Mouse (Mus musculus): ENCODE measurements at regions not wholly inside any gene's neighbourhood (a gene's known extent, or its start where the extent isn't known, plus 50 kb on each side); places are given as distances from the start of the nearest gene placed in this dataset.
"Not testable (repeated sequence)": the region's sequence is repeated elsewhere in the genome, so short reads cannot be mapped to it uniquely, and the experiment has no call there.

DNA sequence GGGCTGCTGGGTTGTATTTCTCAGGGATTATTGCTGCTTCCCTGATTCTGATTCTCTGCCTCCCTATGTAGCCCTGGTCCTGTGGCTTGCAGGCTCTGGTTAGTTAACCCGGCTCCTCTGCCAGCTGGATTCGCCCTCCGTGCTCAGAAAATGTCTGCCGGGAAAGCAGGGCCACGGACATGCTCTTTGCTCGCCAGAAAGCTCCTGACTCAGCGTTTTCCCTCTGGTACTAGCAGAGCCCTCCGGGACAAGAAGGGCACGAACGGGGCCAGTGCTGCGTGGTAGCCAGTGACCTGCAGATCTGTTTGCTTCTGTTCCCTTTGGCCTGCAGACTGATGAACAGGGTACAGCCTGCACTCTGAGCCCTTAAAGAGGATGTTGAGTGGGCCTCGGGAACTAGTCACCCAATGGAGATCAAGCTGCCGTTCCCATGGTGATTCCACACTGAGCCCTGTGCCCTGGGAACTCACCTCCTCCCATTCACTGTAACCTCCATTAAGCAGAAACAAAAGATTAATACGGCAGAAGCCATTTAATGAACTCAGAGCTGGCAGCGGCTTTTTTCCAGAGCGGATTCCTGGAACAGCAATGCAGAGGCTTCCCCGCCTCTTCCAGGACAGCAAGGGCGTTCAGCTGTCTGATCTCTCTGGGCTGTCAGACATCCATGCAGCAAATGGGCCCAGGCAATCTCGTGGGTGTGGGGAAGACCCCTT lies 159.9 kb upstream of the Myt1l start:
- H3K9me3 ChIP-seq, result no peaks in the 10 kb centered on the region
- peak overlapping the region; percentile 51 for H3K4me2 ChIP-seq
- no peaks in the 10 kb centered on the region for H3K36me3 ChIP-seq
- H3K4me1 ChIP-seq (replicated peaks), result peaks cover 40% of the 10 kb centered on the region
- ATAC-seq (ENCODE audit: low FRiP score), result peak; percentile 89
- H3K27me3 ChIP-seq, result peaks cover 11% of the 10 kb centered on the region
- H3K4me3 ChIP-seq, result peak overlapping the region; percentile 28
- peak overlapping the region; percentile 70 for H3K9ac ChIP-seq
- peak overlapping the region; percentile 96 for H3K27ac ChIP-seq
- 4% methylated on average over 19 of the region's 19 CpGs for WGBS

DNA sequence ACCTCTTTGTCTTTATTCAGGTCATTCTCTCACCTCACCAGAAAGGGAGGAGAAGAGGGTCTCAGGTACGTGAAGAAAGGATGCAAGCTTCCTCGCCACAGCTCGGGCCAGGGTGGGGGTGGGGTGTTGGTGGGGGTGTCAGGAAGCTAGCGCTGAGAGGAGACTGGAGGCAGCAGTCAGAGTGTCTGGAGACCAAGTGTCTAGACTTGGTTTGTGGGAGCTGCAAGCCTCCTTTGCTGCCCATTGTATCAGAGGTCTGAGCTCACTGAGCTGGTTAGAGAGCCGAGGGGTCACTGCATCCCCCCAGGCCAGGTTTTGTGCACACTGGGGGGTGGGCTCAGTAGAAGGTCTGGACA lies 159.4 kb upstream of the Myt1l start:
- ATAC-seq (ENCODE audit: low FRiP score), result peak; percentile 36; the same call in 1 of the 2 replicates

GRCm38 (mm10) chr12:29391756-29392155 lies 136.4 kb upstream of the Myt1l start:
- no peak overlapping the region for H3K4me2 ChIP-seq

More for the DNA sequence above, 159.4 kb upstream of the Myt1l start:
- H3K27ac ChIP-seq, result peak overlapping the region; percentile 96
- H3K9me3 ChIP-seq, result no peaks in the 10 kb centered on the region
- H3K9ac ChIP-seq, result peak overlapping the region; percentile 70
- H3K36me3 ChIP-seq, result no peaks in the 10 kb centered on the region
- peak overlapping the region; percentile 28 for H3K4me3 ChIP-seq
- H3K27me3 ChIP-seq, result peaks cover 11% of the 10 kb centered on the region
- H3K4me1 ChIP-seq (replicated peaks), result peaks cover 40% of the 10 kb centered on the region
- WGBS, result 8% methylated on average over 5 of the region's 5 CpGs
- H3K4me2 ChIP-seq, result peak overlapping the region; percentile 51

GRCm38 (mm10) chr12:29394271-29394670 lies 133.9 kb upstream of the Myt1l start:
- ATAC-seq (ENCODE audit: low FRiP score), result no peak
- Histone ChIP-seq H3K4me3 (no peak overlapping the region), H3K9ac (no peak overlapping the region), H3K27me3 (0 out of 2 replicates have a peak, but pooled peaks cover 3% of the 10 kb centered on the region), H3K27ac (no peak overlapping the region), H3K9me3 (no peaks in the 10 kb centered on the region), H3K36me3 (no peaks in the 10 kb centered on the region), H3K4me2 (no peak overlapping the region), H3K4me1 (replicated peaks) (peaks cover 6% of the 10 kb centered on the region)
- WGBS, result 81% methylated on average over 1 of the region's 1 CpGs

More at GRCm38 (mm10) chr12:29391756-29392155, 136.4 kb upstream of the Myt1l start:
- H3K9ac ChIP-seq, result no peak overlapping the region
- peaks cover 6% of the 10 kb centered on the region for H3K4me1 ChIP-seq (replicated peaks)
- WGBS, result 90% methylated on average over 5 of the region's 5 CpGs
- H3K4me3 ChIP-seq, result no peak overlapping the region
- H3K9me3 ChIP-seq, result no peaks in the 10 kb centered on the region
- H3K36me3 ChIP-seq, result no peaks in the 10 kb centered on the region
- ATAC-seq (ENCODE audit: low FRiP score), result no peak
- no peak overlapping the region for H3K27ac ChIP-seq
- 0 out of 2 replicates have a peak, but pooled peaks cover 3% of the 10 kb centered on the region for H3K27me3 ChIP-seq

DNA sequence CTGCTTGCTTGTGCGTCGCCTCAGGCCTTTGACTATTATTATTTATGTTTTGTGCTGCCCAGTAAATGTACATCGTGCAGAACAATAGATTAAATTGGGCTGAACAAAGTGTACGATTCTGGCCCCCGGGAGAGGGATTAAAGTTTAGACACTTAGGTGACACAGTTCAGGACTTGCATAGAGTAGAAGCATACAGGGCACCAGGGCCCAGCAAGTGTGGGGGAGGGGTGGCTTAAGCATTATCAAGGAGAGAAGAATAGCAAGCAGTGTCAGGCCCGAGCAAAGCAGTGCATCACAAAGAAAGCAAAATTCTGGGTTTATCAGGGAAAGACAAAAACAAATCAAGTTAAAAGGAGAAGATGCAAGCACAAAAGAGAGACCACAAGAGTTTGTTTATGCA lies 133.3 kb upstream of the Myt1l start:
- Histone ChIP-seq H3K4me2 (no peak overlapping the region), H3K27me3 (0 out of 2 replicates have a peak, but pooled peaks cover 3% of the 10 kb centered on the region), H3K27ac (no peak overlapping the region), H3K9me3 (no peaks in the 10 kb centered on the region), H3K9ac (no peak overlapping the region), H3K4me3 (no peak overlapping the region), H3K36me3 (no peaks in the 10 kb centered on the region), H3K4me1 (replicated peaks) (peaks cover 6% of the 10 kb centered on the region)
- ATAC-seq (ENCODE audit: low FRiP score), result no peak
- 22% methylated on average over 6 of the region's 6 CpGs for WGBS

- Histone ChIP-seq H3K4me2 (no peak overlapping the region), H3K4me3 (no peak overlapping the region), H3K27ac (no peak overlapping the region), H3K9me3 (no peaks in the 10 kb centered on the region), H3K27me3 (0 out of 2 replicates have a peak, but pooled peaks cover 3% of the 10 kb centered on the region), H3K36me3 (no peaks in the 10 kb centered on the region), H3K4me1 (replicated peaks) (peaks cover 6% of the 10 kb centered on the region), H3K9ac (no peak overlapping the region)
- WGBS, result 87% methylated on average over 14 of the region's 14 CpGs
- ATAC-seq (ENCODE audit: low FRiP score), result no peak
Observed at GRCm38 (mm10) chr12:29395401-29395982, 132.7 kb upstream of the Myt1l start.

DNA sequence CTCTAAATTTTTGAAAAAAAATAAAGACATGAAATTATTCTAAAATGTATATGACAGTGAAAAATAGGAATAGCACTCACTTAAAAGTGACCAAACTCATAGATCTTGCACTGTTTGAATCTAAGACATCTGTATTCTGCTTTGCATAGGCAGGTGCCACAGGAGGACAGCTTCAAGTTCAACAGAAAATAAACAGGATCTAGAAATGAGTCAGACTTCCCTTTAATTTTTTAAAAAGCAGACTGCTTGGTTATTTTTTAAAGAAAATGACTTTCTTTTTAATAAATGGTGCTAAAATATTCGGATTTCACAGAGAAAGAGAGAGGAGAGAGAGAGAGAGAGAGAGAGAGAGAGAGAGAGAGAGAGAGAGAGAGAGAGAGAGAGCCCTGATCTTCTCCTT lies 123.8 kb upstream of the Myt1l start:
- ATAC-seq (ENCODE audit: low FRiP score), result no peak
- 21% methylated on average over 1 of the region's 1 CpGs for WGBS
- H3K27ac ChIP-seq, result no peak overlapping the region
- H3K4me3 ChIP-seq, result no peak overlapping the region
- H3K9me3 ChIP-seq, result no peaks in the 10 kb centered on the region
- no peak overlapping the region for H3K9ac ChIP-seq
- no peaks in the 10 kb centered on the region for H3K36me3 ChIP-seq
- no peaks in the 10 kb centered on the region for H3K4me1 ChIP-seq (replicated peaks)
- H3K4me2 ChIP-seq, result no peak overlapping the region
- H3K27me3 ChIP-seq, result no peaks in the 10 kb centered on the region

GRCm38 (mm10) chr12:29409336-29410055 lies 118.7 kb upstream of the Myt1l start:
- Histone ChIP-seq H3K4me1 (replicated peaks) (no peaks in the 10 kb centered on the region), H3K27ac (peak overlapping the region; percentile 26; the same call in 1 of the 2 replicates), H3K4me3 (no peak overlapping the region), H3K9ac (no peak overlapping the region), H3K36me3 (no peaks in the 10 kb centered on the region), H3K27me3 (no peaks in the 10 kb centered on the region), H3K4me2 (no peak overlapping the region), H3K9me3 (no peaks in the 10 kb centered on the region)
- WGBS, result 84% methylated on average over 8 of the region's 8 CpGs
- no peak for ATAC-seq (ENCODE audit: low FRiP score)

DNA sequence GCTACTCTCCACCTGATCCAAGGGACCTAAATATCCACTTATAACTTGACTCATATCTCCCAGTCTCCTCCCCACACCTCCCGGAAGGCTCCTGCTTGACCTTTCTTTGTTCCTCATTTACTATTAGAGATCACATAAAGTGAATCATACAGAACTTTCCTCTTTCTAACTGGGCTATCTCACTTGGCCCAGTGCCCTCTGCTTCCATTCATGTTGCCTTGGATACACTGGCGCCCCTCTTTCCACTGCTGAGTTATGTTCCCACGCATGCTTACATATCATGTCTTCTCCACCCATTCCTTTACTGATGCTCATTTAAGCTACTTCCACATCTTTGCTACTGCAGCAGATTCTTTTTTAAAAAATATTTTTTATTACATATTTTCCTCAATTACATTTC lies 94.2 kb upstream of the Myt1l start:
- WGBS, result 81% methylated on average over 3 of the region's 3 CpGs
- no peak overlapping the region for H3K4me2 ChIP-seq
- no peak for ATAC-seq (ENCODE audit: low FRiP score)

DNA sequence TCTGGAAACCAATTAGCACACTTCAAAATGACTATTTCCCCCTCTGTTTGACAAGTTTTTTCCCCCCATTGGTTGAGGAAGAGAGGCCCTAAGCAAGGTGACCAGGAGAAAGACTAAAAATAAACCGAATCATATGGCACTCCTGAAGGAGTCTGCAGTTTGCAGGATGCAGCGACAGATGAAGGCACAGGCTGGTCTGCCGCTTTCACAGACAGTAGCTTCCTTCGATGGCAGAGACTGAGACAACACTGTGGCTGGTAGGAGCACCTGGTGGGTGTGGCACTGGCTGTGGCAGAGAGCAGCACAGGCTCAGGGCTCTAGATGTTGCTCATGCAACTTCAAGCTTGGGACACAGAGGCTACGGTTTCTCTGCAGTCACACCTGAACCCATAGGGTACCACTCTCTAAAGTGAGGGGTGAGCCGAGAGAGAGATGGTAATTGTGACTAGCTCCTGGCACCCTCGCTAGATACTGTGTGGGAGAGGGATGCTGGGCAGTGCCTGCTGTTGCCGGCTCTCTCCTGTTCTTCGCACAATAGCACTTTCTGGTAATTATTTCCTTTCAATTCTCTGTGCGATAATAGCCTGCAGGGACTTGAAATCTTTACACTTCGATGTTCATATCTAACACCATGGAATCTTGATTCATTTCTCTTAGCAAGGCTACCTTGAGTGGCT lies 88.7 kb upstream of the Myt1l start:
- Histone ChIP-seq H3K4me1 (replicated peaks) (0 out of 2 replicates have a peak, but pooled peaks cover 4% of the 10 kb centered on the region), H3K4me3 (no peak overlapping the region), H3K4me2 (no peak overlapping the region), H3K27ac (no peak overlapping the region), H3K9me3 (no peaks in the 10 kb centered on the region), H3K9ac (no peak overlapping the region), H3K27me3 (no peaks in the 10 kb centered on the region), H3K36me3 (no peaks in the 10 kb centered on the region)
- no peak for ATAC-seq (ENCODE audit: low FRiP score)
- WGBS, result 73% methylated on average over 11 of the region's 11 CpGs

More for the DNA sequence above, 94.2 kb upstream of the Myt1l start:
- Histone ChIP-seq H3K4me3 (no peak overlapping the region), H3K9ac (no peak overlapping the region), H3K27ac (no peak overlapping the region), H3K9me3 (no peaks in the 10 kb centered on the region), H3K27me3 (no peaks in the 10 kb centered on the region), H3K4me1 (replicated peaks) (no peaks in the 10 kb centered on the region), H3K36me3 (no peaks in the 10 kb centered on the region)

DNA sequence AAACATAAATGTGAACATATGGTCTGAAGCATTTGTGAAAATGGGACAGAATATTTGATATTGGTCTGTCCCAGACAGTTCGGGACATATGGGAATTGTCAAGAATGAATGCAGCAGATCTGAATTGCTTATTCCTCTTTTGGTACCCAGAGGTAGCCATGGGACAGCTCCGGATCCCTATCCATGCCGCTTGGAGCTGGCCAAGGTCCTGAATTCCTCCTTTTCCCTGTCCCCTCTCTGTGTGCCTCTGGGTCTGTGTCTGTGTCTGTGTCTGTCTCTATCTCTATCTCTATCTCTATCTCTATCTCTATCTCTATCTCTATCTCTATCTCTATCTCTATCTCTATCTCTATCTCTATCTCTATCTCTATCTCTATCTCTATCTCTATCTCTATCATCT lies 63.0 kb upstream of the Myt1l start:
- not testable (repeated sequence) for H3K4me2 ChIP-seq; H3K27me3 ChIP-seq; H3K27ac ChIP-seq; H3K36me3 ChIP-seq; ATAC-seq (ENCODE audit: low FRiP score); H3K9me3 ChIP-seq; H3K9ac ChIP-seq; H3K4me3 ChIP-seq
- WGBS, result 27% methylated on average over 3 of the region's 3 CpGs
- H3K4me1 ChIP-seq (replicated peaks), result peaks cover 14% of the 10 kb centered on the region

Measured in hindbrain, embryonic 13.5 days (tissue).